Mouse (Mus musculus) MEL (cell line): ENCODE measurements around the gene Capn12. TPM values are rescaled to one million over a fixed set of nuclear protein-coding genes. Genes with fewer than 3 reads are reported as not detected.
"Not testable (repeated sequence)": the region's sequence is repeated elsewhere in the genome, so short reads cannot be mapped to it uniquely, and the experiment has no call there.

Experiments
- DNase-seq: peaks from one replicate; pipeline ENCODE4 v3.0.0; 2011; ENCODE audit warnings: low read depth, low spot score
- H3K27ac ChIP-seq: 2 replicates; pipeline ENCODE4 v1.5.1; 2012; ENCODE audit warnings: low read depth, mild to moderate bottlenecking, control low read depth, low read length, moderate library complexity; ENCODE audit not compliant: control insufficient read depth
- H3K27me3 ChIP-seq, 2 experiments: fragments of 150-350 bp in 1 of 2; sonication (generic) in 1 of 2; 2 replicates each; pipeline ENCODE4 v1.6.1; 2012; ENCODE audit warnings: low read length in 2 of 2, mild to moderate bottlenecking in 2 of 2, improper control_type of control experiment in 1 of 2, moderate library complexity in 1 of 2; ENCODE audit not compliant: insufficient read depth in 2 of 2, control insufficient read depth in 1 of 2
- H3K36me3 ChIP-seq, 2 experiments: 2 replicates each; pipeline ENCODE4 v1.6.1; 2012 to 2014; ENCODE audit warnings: low read length in 2 of 2, improper control_type of control experiment in 1 of 2, inconsistent platforms in 1 of 2, mild to moderate bottlenecking in 1 of 2; ENCODE audit not compliant: insufficient read depth in 2 of 2, control insufficient read depth in 1 of 2
- H3K4me1 ChIP-seq, 2 experiments: fragments of 150-350 bp in 1 of 2; sonication (generic) in 1 of 2; 2 replicates each; pipeline ENCODE4 v1.6.1; 2012; ENCODE audit warnings: low read length in 2 of 2, improper control_type of control experiment in 1 of 2, mild to moderate bottlenecking in 1 of 2; ENCODE audit not compliant: insufficient read depth in 2 of 2, control insufficient read depth in 1 of 2
- H3K4me3 ChIP-seq, 2 experiments: fragments of 150-350 bp in 1 of 2; sonication (generic) in 1 of 2; 2 replicates each; pipeline ENCODE4 v1.5.1; 2012; ENCODE audit warnings: low read depth in 2 of 2, low read length in 2 of 2, mild to moderate bottlenecking in 2 of 2, moderate library complexity in 2 of 2, control low read depth in 1 of 2, improper control_type of control experiment in 1 of 2; ENCODE audit not compliant: control insufficient read depth in 1 of 2, insufficient read depth in 1 of 2
- H3K79me2 ChIP-seq: 2 replicates; pipeline ENCODE4 v1.6.1; 2012; ENCODE audit warnings: mild to moderate bottlenecking, low read length, moderate library complexity; ENCODE audit not compliant: control insufficient read depth, poor library complexity, insufficient read depth
- H3K9ac ChIP-seq: 2 replicates; pipeline ENCODE4 v1.6.1; 2012; ENCODE audit warnings: low read depth, mild to moderate bottlenecking, control low read depth, low read length, moderate library complexity; ENCODE audit not compliant: control insufficient read depth, poor library complexity, severe bottlenecking
- H3K9me3 ChIP-seq: fragments of 150-350 bp; sonication (generic); replicated peaks from 2 replicates; pipeline ENCODE4 v1.6.1; 2012; ENCODE audit warnings: mild to moderate bottlenecking, low read length, improper control_type of control experiment, moderate library complexity; ENCODE audit not compliant: insufficient read depth
- BHLHE40 ChIP-seq: IDR thresholded peaks from 2 replicates; pipeline ENCODE4 v1.6.1; 2012; ENCODE audit warnings: low read depth, mild to moderate bottlenecking, inconsistent platforms, low read length, improper control_type of control experiment, borderline replicate concordance
- CHD2 ChIP-seq: IDR thresholded peaks from 2 replicates; pipeline ENCODE4 v1.6.1; 2011; ENCODE audit warnings: low read length, improper control_type of control experiment
- CTCF ChIP-seq, 3 experiments: IDR thresholded peaks in 2 of 3; conservative IDR thresholded peaks in 1 of 3; 2 replicates each; pipeline ENCODE4 v1.5.1; 2011 to 2012; ENCODE audit warnings: low read length in 3 of 3, low read depth in 2 of 3, mild to moderate bottlenecking in 2 of 3, improper control_type of control experiment in 1 of 3, inconsistent platforms in 1 of 3, mixed read lengths in 1 of 3, moderate library complexity in 1 of 3; ENCODE audit not compliant: control insufficient read depth in 1 of 3, insufficient read depth in 1 of 3, poor library complexity in 1 of 3, severe bottlenecking in 1 of 3
- E2F4 ChIP-seq: IDR thresholded peaks from 2 replicates; pipeline ENCODE4 v1.6.1; 2011; ENCODE audit warnings: low read depth, low read length, improper control_type of control experiment, borderline replicate concordance
- ELF1 ChIP-seq: IDR thresholded peaks from 2 replicates; pipeline ENCODE4 v1.6.1; 2014; ENCODE audit warnings: low read depth, mild to moderate bottlenecking, inconsistent platforms, low read length, improper control_type of control experiment, moderate library complexity
- EP300 ChIP-seq, 2 experiments: IDR thresholded peaks; 2 replicates each; pipeline ENCODE4 v1.6.1; 2011; ENCODE audit warnings: improper control_type of control experiment in 2 of 2, low read length in 2 of 2, low read depth in 1 of 2, mild to moderate bottlenecking in 1 of 2
- ETS1 ChIP-seq: IDR thresholded peaks from 2 replicates; pipeline ENCODE4 v1.6.1; 2012; ENCODE audit warnings: low read depth, mild to moderate bottlenecking, inconsistent platforms, low read length, improper control_type of control experiment, moderate library complexity
- GABPA ChIP-seq: IDR thresholded peaks from 2 replicates; pipeline ENCODE4 v1.6.1; 2012; ENCODE audit warnings: low read depth, mild to moderate bottlenecking, inconsistent platforms, low read length, improper control_type of control experiment, moderate library complexity
- GATA1 ChIP-seq: IDR thresholded peaks from 2 replicates; pipeline ENCODE4 v1.6.1; 2011; ENCODE audit warnings: low read depth, low read length, improper control_type of control experiment
- JUND ChIP-seq: IDR thresholded peaks from 2 replicates; pipeline ENCODE4 v1.6.1; 2011; ENCODE audit warnings: low read depth, mild to moderate bottlenecking, improper control_type of control experiment, low read length
- MAFK ChIP-seq: IDR thresholded peaks from 2 replicates; pipeline ENCODE4 v1.6.1; 2011; ENCODE audit warnings: low read depth, mild to moderate bottlenecking, low read length, improper control_type of control experiment, borderline replicate concordance
- MYC ChIP-seq: IDR thresholded peaks from 2 replicates; pipeline ENCODE4 v1.6.1; 2011; ENCODE audit warnings: low read depth, mild to moderate bottlenecking, low read length, improper control_type of control experiment, moderate library complexity
- NELFE ChIP-seq: IDR thresholded peaks from 2 replicates; pipeline ENCODE4 v1.6.1; 2011; ENCODE audit warnings: low read depth, low read length, improper control_type of control experiment
- NRF1 ChIP-seq: IDR thresholded peaks from 2 replicates; pipeline ENCODE4 v1.6.1; 2014; ENCODE audit warnings: low read depth, mild to moderate bottlenecking, inconsistent platforms, low read length, improper control_type of control experiment, moderate library complexity; ENCODE audit not compliant: poor library complexity, insufficient read depth, severe bottlenecking
- POLR2A ChIP-seq, 2 experiments: IDR thresholded peaks; 2 replicates each; pipeline ENCODE4 v1.6.1; 2011 to 2012; ENCODE audit warnings: low read length in 2 of 2, mild to moderate bottlenecking in 2 of 2, control low read depth in 1 of 2, improper control_type of control experiment in 1 of 2, low read depth in 1 of 2, moderate library complexity in 1 of 2; ENCODE audit not compliant: control insufficient read depth in 1 of 2, insufficient read depth in 1 of 2, poor library complexity in 1 of 2
- POLR2AphosphoS5 ChIP-seq: IDR thresholded peaks from 2 replicates; pipeline ENCODE4 v1.6.1; 2012; ENCODE audit warnings: low read depth, borderline replicate concordance, mild to moderate bottlenecking, inconsistent platforms, low read length, moderate library complexity, mixed read lengths
- RCOR1 ChIP-seq: IDR thresholded peaks from 2 replicates; pipeline ENCODE4 v1.6.1; 2012; ENCODE audit warnings: low read depth, mild to moderate bottlenecking, inconsistent platforms, low read length, improper control_type of control experiment
- SIN3A ChIP-seq: IDR thresholded peaks from 2 replicates; pipeline ENCODE4 v1.6.1; 2012; ENCODE audit warnings: low read length, improper control_type of control experiment, inconsistent platforms
- SMC3 ChIP-seq: IDR thresholded peaks from 2 replicates; pipeline ENCODE4 v1.6.1; 2011; ENCODE audit warnings: low read depth, low read length, improper control_type of control experiment
- TAL1 ChIP-seq: IDR thresholded peaks from 2 replicates; pipeline ENCODE4 v1.6.1; 2012; ENCODE audit warnings: mild to moderate bottlenecking, inconsistent platforms, low read length, moderate library complexity, mixed read lengths
- TBP ChIP-seq: IDR thresholded peaks from 2 replicates; pipeline ENCODE4 v1.8.0; 2011; ENCODE audit warnings: low read depth, low read length, improper control_type of control experiment
- TCF12 ChIP-seq: IDR thresholded peaks from 2 replicates; pipeline ENCODE4 v1.6.1; 2014; ENCODE audit warnings: low read depth, mild to moderate bottlenecking, inconsistent platforms, low read length, improper control_type of control experiment, moderate library complexity
- USF1 ChIP-seq: IDR thresholded peaks from 2 replicates; pipeline ENCODE4 v1.6.1; 2014; ENCODE audit warnings: low read depth, mild to moderate bottlenecking, inconsistent platforms, low read length, improper control_type of control experiment, moderate library complexity
- USF2 ChIP-seq, 2 experiments: IDR thresholded peaks; 2 replicates each; pipeline ENCODE4 v1.6.1; 2011 to 2012; ENCODE audit warnings: improper control_type of control experiment in 2 of 2, low read length in 2 of 2, borderline replicate concordance in 1 of 2, inconsistent platforms in 1 of 2, low read depth in 1 of 2, mild to moderate bottlenecking in 1 of 2; ENCODE audit not compliant: insufficient read depth in 1 of 2
- ZC3H11A ChIP-seq: IDR thresholded peaks from 2 replicates; pipeline ENCODE4 v1.6.1; 2012; ENCODE audit warnings: low read depth, mild to moderate bottlenecking, inconsistent platforms, low read length, improper control_type of control experiment
- ZNF384 ChIP-seq: IDR thresholded peaks from 2 replicates; pipeline ENCODE4 v1.6.1; 2012; ENCODE audit warnings: low read depth, mild to moderate bottlenecking, inconsistent platforms, low read length, improper control_type of control experiment
- polyA plus RNA-seq, 2 experiments: library from polyadenylated mRNA; stranded (reverse) in 1 of 2; unstranded in 1 of 2; fragments of >175 nt in 1 of 2; fragments of >200 nt in 1 of 2; gene quantifications; 2 replicates each; pipeline versions ENCODE4 v1.2.1 to v1.2.4; 2012; ENCODE audit warnings: low replicate concordance in 2 of 2, low read depth in 1 of 2; ENCODE audit not compliant: insufficient read length in 2 of 2, insufficient read depth in 1 of 2, missing spikeins in 1 of 2
- total RNA-seq: library from RNA; depleted of rRNA; stranded (reverse); fragments of 300-350 nt; gene quantifications from 2 replicates; pipeline ENCODE4 v1.2.3, GENCODE M21; 2012

Capn12 gene
- total and polyA plus RNA-seq, 3 experiments, result 0.19 TPM; not detected in 2

GRCm38 (mm10) chr7:28880554-28880953 is 668 bp upstream of the Capn12 start:
- Histone ChIP-seq H3K9me3 (no peaks in the 10 kb centered on the region), H3K27me3 (no peaks in the 10 kb centered on the region), H3K9ac (no peak overlapping the region), H3K27ac (no peak overlapping the region), H3K79me2 (no peaks in the 10 kb centered on the region), H3K4me3 (no peak overlapping the region), H3K4me1 (peaks cover 19% of the 10 kb centered on the region in 2 experiments), H3K36me3 (peaks cover 0 to 13% of the 10 kb centered on the region in 2 experiments; a peak in 2 of 4 replicates)
- DNase-seq, result no peak
- no peak for TF ChIP-seq TCF12
- TF ChIP-seq POLR2A (IDR thresholded peaks at IDR 0.05; ENCODE audit: control insufficient read depth in 1 of 2, insufficient read depth in 1 of 2, low read depth in 1 of 2, low read length in 2 of 2, poor library complexity in 1 of 2), result no peak
- TF ChIP-seq GATA1, result no peak
- no peak for TF ChIP-seq EP300 (IDR thresholded peaks at IDR 0.05; ENCODE audit: low read depth in 1 of 2, low read length in 2 of 2)
- no peak for TF ChIP-seq ZC3H11A
- TF ChIP-seq JUND, result no peak
- no peak for TF ChIP-seq CHD2
- TF ChIP-seq E2F4, result no peak
- TF ChIP-seq NELFE, result no peak
- no peak for TF ChIP-seq SIN3A
- no peak for TF ChIP-seq ZNF384
- TF ChIP-seq BHLHE40, result no peak
- no peak for TF ChIP-seq NRF1
- no peak for TF ChIP-seq CTCF (IDR thresholded peaks at IDR 0.05 in 2 of 3, conservative IDR thresholded peaks at IDR 0.05 in 1 of 3; ENCODE audit: control insufficient read depth in 1 of 3, insufficient read depth in 1 of 3, low read depth in 2 of 3, low read length in 3 of 3, poor library complexity in 1 of 3, severe bottlenecking in 1 of 3)

GRCm38 (mm10) chr7:28883039-28883438 is 1.8 kb downstream of the Capn12 start:
- Histone ChIP-seq H3K79me2 (no peaks in the 10 kb centered on the region), H3K4me3 (no peak overlapping the region), H3K36me3 (peaks cover 0 to 1% of the 10 kb centered on the region in 2 experiments; a peak in 1 of 4 replicates), H3K27me3 (no peaks in the 10 kb centered on the region), H3K9ac (no peak overlapping the region), H3K9me3 (no peaks in the 10 kb centered on the region), H3K4me1 (peaks cover 1% of the 10 kb centered on the region in 2 experiments; a peak in 2 of 4 replicates), H3K27ac (no peak overlapping the region)
- TF ChIP-seq GABPA (no peak), MAFK (no peak), SMC3 (no peak), TBP (no peak), USF1 (no peak), MYC (no peak), TAL1 (no peak), NRF1 (no peak), ELF1 (no peak), RCOR1 (no peak), E2F4 (no peak), ETS1 (no peak), CTCF (IDR thresholded peaks at IDR 0.05 in 2 of 3, conservative IDR thresholded peaks at IDR 0.05 in 1 of 3; ENCODE audit: control insufficient read depth in 1 of 3, insufficient read depth in 1 of 3, low read depth in 2 of 3, low read length in 3 of 3, poor library complexity in 1 of 3, severe bottlenecking in 1 of 3) (no peak), USF2 (IDR thresholded peaks at IDR 0.05; ENCODE audit: borderline replicate concordance in 1 of 2, insufficient read depth in 1 of 2, low read depth in 1 of 2, low read length in 2 of 2) (no peak), POLR2AphosphoS5 (no peak)
- no peak for DNase-seq

- H3K27ac ChIP-seq, H3K79me2 ChIP-seq, H3K27me3 ChIP-seq, H3K9me3 ChIP-seq, H3K9ac ChIP-seq, DNase-seq, H3K4me1 ChIP-seq, H3K4me3 ChIP-seq, H3K36me3 ChIP-seq: not testable (repeated sequence)
Measured at GRCm38 (mm10) chr7:28883704-28884103, 2.5 kb downstream of the Capn12 start.
